Mouse (Mus musculus): Measurements from ENCODE around the gene Trpm3.
"Not testable (repeated sequence)": the region's sequence is repeated elsewhere in the genome, so short reads cannot be mapped to it uniquely, and the experiment has no call there.

Gene Trpm3

DNA sequence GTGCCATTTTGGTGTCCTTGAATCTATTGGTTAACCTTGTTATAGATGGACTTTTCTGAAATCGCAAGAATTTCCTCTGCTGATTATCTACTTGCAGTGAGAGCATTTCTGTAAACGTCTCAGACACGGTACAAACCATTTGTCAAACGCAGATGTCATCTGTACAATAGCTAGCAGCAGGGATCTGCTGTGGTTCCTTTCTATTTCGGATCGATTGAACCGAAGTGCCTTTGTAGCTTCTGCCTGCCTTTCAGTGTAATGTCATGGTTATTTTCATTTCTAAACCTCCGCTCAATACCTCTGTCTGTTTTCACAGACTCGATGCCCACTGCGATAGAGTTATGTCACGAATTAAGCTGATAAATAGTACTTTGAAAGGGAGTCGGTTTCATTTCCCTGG lies 708.9 kb downstream of the Trpm3 start:
- no peak for DNase-seq (ENCODE audit: low spot score in 2 of 2)

DNA sequence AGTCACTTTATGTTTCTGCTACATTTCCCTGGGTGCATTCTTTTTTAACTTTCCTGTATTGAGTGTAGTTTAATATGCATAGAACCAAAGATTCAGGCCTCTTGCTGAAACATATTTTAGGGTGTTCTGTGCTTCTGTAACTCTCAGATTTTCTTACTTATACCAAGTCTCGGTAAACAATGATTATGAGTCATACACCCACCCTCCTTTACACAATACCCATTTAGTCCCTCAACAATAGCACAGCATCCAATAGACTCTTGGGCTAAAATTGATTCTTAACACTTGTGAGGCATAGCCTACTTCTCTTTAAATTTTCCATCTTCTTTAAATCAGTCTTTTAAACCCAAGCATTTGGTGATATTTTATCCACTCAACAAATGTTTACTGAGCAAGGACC lies 709.4 kb downstream of the Trpm3 start:
- DNase-seq (ENCODE audit: low spot score in 2 of 2), result no peak

DNA sequence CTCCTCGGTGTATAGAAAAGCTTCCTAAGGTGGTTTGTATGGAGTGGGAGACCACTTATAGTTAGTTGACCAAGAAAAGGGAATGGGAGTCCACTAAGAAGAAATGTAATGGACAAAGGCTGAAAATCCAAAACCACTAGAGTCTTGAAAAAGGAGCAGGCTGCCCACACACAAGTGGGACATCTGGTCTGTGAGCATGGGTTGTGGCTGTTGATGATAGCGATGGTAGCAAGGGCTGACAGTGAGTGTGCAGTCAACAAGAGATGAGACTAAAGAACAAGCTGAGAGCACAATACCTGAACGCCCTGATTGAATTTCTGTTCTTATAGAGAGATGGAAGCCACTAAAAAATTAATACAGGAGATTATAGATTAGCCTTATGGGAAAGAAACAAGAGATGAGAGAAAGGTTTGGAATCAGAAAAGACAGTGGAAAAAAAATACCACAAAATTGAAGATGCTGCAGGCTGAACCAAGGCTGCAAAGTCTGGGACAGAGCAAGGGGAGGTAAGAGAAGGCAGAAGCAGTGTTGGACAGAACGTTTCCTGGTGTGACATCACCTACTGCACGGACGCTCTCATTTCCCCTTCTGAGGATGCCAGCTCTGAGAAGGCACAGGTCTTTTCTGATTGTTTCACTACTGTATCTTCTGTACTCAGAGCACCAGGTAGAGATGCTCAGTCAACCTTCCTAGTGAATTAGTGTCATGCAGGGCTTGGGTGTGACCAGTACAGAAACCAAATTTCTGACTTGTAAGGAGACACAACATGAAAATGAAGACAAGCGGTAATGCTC lies 710.1 kb downstream of the Trpm3 start:
- no peak for DNase-seq (ENCODE audit: low spot score in 2 of 2)

DNA sequence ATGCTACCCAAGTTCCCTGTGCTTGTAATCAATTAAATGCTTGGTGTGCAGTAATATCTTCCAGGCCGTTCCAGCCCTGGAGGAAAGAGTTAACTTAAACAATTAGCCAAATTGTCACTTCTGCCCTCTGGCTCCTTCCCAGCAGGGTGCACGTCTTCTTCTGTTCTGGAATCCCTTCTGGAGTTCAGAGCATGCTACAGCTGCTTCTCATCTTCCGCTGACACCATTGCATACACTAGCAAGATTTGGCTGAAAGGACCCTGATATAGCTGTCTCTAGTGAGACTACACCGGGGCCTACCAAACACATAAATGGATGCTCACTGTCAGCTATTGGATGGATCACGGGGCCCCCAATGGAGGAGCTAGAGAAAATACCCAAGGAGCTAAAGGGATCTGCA lies 712.6 kb downstream of the Trpm3 start:
- DNase-seq (ENCODE audit: low spot score in 2 of 2), result not testable (repeated sequence)

DNA sequence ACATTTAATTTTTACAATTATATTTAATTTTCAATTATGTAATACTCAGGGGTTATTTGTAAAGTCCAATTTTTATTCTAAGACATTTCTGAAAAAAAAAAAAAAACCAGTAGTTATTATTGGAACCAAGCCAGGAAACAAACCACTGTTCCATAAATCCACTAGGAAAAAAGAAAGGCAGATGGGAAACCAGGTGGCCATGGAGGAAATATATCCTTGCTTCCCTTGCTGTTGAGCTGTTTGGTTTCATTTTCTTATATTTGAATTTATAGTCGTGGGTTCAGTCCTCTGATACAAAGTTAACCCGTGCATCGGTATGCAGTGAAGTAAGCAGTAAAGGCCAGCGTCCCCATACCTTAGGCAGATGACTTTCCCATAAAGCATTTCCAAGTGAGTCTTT lies 720.8 kb downstream of the Trpm3 start:
- no peak for DNase-seq (ENCODE audit: low spot score in 2 of 2)

DNA sequence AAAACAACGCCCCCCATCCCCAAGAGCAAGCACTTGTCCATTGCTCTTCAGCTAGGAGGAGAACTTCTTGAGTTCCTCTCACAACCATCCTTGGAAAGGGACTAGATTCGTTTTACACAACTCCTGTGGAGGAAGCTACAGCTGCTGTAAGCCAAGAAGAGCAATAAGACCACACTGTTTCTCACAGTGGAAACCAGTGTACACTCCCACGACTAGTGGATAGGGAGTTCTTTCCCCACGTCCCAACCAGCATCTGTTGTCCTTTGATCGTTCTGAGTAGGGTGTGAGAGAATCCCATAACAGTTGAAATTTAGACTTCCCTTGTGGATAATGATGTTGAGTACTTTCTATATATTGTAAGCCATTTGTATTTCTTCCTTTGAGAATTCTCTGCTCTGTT lies 728.6 kb downstream of the Trpm3 start:
- no peak for DNase-seq (ENCODE audit: low spot score in 2 of 2)

DNA sequence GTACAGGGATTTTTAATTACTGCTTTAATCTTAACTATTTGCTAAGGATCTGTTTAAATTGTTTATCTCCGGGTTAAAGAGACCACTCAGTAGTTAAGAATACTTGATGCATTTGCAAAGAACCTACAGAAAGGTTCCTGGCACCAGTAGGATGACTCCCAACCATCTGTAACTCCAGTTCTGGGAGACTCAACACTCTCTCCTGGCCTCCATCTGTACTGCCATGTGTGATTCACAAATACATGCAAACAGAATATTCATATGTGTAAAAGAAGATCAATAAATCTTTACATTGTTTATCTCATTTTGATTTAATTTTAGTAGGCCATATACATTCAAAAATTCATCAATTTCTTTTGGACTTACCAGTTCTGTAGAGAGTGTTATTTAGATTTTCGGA lies 731.0 kb downstream of the Trpm3 start:
- DNase-seq (ENCODE audit: low spot score in 2 of 2), result no peak

DNA sequence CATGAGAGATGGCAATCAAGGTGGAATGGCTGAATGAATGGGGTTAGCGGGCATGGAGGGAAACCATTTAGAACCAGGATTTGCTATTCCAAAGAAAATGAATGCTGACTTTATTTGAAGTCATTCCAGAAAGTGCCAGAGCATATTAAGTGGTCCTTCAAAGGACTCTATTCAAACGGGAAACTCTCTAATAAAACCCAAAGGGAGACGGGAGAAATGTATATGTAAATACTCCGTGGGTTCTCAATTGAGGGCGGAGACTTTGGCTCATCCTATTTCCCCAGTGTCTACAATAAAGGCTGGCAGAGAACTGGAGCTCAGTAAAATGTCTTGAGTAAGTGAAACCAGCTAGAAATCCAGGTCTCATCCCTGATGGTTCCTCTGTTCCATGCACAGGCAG lies 733.6 kb downstream of the Trpm3 start:
- DNase-seq (ENCODE audit: low spot score in 2 of 2), result no peak

DNA sequence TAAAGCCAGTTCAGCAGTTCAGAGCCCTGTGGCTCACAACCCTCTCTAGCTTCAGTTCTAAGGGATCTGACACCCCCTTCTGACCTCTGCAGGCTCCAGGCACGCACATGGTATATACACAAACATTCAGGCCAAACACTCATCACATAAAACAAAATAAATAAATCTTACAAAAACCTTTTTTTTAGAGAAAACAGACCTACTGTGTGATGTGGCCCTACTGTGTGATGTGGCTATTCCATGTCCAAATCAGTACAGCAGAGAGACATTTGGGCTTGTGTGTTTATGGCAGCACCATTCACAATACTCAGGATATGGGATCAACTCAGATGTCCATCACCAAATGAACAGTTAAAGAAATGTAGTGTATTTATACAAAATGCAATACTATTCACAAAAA lies 741.4 kb downstream of the Trpm3 start:
- DNase-seq (ENCODE audit: low spot score in 2 of 2), result no peak

DNA sequence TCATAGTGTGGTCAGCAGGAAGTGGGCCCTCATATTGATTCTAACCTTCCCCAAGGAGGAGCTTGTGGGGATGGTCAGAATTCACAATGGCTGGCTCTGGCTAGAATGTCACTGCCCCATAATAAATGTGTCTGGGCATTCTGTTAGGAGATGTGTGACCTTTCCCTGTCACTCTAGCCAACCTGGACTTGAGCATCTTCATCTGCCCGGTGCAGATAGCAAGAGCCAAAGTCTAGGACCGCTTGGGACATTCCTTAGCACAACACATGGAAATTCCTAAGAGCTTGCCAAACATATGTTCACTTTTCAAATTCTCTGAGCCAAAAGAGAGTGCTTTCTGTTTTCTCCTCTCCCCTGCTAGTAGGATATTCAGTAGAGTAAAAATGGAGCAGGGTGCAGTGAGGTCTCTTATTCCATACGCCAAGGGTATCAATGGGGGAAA lies 743.8 kb downstream of the Trpm3 start:
- no peak for DNase-seq (ENCODE audit: low spot score in 2 of 2)

DNA sequence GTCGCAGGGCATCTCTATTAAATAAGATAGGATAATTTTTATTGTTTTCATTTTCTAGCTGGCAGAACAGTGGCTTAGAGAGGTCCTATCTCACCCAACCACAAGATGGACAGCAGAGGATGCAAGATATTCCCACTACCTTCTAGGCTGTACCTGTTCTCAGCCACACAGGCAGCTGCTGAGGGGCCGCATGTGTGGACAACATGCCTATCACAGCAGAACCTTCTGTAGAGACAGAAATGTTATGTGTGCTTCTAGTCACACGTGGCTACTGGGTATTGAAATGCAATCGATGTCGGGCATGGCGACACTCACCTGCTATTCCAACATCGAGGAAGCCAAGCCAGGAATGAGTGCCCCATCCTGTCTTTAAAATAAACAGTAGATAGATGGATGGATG lies 744.3 kb downstream of the Trpm3 start:
- DNase-seq (ENCODE audit: low spot score in 2 of 2), result no peak

DNA sequence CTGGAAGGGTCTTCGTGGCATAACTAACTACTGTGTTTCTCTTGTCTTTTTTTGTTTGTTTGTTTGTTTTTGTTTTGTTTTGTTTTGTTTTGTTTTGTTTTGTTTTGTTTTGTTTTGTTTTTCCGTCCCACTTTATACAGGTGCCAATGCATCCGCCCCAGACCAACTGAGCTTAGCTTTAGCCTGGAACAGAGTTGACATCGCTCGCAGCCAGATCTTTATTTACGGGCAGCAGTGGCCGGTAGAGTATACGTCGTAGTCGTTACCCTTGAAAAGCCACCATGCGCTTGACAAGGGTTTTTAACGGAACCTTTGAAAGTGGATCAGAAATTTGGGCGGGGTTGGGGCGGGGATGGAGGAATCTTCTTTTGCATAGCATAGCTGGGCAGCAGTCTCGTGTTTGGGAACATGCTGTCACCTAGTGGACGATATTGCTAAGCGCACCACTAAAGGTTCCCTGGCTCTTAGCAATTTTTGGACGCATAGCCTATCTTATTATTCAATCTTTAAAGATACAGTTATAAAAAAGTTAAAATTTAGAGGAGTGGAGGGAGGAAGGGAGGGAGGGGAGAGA lies 745.0 kb downstream of the Trpm3 start:
- DNase-seq (ENCODE audit: low spot score in 2 of 2), result peak in 1 of 2 experiments; percentile 58

DNA sequence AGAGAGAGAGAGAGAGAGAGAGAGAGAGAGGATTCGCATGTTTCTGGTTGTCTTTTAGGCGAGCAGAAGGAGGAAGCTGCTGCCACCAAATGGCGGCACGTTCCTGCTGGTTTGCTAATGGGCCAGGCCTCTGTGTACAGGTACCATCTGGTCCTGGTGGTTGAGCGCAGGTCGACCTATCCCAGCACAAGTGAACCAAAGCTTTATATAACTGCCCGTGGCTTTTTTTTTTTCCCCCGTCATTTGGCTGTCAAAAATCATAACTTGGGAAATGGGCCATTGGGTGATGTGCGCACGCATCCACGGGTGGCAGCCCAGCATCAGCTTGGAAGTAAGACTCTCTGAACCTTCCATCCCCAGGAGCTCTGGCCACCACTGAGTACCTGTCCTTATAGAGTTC lies 745.5 kb downstream of the Trpm3 start:
- DNase-seq (ENCODE audit: low spot score in 2 of 2), result peak in 1 of 2 experiments; percentile 39

DNA sequence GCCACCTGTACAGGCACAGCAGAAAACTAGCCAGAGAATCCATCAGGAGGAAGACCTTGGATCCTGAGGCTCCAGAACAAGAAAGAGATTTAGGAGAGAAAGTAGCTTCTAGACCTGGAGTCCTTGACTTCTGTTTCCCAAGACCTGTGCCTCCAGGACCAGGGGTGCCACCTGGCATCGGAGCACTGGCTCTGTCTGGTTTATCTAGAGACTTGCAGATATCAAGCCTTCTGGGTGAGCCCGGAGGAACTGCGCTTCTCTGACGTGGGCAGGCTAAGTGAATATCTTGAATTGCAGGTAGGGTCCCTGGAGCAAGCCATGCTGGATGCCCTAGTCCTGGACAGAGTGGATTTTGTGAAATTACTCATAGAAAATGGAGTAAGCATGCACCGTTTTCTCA lies 746.2 kb downstream of the Trpm3 start:
- DNase-seq (ENCODE audit: low spot score in 2 of 2), result no peak

DNA sequence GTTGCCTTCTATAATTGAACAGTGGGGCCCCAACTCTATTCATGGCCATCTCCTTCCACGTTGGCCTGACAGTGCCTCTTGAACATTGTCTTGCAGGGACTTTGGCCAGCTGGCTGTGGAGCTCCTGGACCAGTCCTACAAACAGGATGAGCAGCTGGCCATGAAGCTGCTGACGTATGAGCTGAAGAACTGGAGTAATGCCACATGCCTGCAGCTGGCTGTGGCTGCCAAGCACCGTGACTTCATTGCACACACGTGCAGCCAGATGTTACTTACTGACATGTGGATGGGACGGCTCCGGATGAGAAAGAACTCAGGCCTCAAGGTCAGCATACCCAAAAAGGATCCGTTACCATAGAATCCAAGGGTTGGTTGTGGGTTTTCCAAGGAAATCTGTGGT lies 763.0 kb downstream of the Trpm3 start:
- DNase-seq (ENCODE audit: low spot score in 2 of 2), result no peak

DNA sequence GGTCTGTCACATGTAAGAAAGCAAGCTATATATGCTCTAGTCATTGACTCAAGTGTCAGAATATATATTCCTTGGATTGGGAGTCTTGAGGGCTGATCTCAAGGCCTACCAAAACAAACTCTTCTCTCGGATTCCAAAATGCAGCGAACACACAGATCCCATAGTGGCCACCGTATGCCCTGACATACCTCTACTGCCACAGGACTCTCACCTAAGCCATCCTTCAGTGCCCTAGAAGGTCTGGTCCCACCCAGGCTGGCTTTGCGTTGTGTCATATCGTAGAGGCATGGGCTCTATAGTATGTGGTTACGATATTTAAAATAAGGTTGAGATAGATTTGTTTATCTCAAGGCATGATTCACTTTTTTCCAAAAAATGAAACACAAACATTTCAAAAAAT lies 763.5 kb downstream of the Trpm3 start:
- no peak for DNase-seq (ENCODE audit: low spot score in 2 of 2)

DNA sequence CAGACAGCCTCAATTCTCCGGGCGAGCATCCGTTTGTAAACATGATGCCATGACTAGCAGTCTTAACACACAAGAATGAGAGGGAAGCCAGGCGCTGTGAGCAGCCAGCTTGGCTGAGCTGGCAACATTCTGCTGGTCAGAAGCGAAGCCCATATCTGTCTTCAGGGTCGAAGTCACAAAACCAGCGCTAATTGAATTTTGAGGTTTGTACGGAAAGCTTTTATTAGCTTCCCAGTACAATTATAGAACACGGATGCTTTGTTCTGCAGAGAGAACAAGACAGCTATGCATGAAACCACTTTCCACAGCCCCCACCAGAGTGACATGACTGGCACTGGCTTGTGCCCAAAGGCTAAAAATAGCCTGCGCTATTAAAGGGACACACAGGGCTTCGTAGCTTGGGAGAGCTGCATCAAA lies 766.2 kb downstream of the Trpm3 start:
- DNase-seq (ENCODE audit: low spot score in 2 of 2), result peak; percentile 41 to 46

DNA sequence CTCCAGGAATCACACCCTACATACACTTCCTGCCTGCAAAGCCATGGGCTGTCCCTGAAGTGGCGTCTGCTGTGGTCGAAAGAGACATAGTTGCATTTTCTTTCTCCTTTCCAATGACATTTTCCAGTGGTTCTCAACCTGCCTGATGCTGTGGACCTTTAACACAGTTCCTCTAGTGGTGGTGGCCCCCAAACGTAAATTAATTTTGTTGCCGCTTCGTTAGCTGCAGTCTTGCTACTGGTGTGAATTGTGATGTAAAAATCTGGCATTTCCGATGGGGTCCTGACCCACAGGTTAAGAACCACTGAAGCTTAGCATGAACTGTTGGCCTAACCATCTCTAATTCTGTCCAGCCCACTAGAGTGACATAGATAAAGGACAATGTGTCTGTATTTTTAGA lies 771.8 kb downstream of the Trpm3 start:
- DNase-seq (ENCODE audit: low spot score in 2 of 2), result no peak

DNA sequence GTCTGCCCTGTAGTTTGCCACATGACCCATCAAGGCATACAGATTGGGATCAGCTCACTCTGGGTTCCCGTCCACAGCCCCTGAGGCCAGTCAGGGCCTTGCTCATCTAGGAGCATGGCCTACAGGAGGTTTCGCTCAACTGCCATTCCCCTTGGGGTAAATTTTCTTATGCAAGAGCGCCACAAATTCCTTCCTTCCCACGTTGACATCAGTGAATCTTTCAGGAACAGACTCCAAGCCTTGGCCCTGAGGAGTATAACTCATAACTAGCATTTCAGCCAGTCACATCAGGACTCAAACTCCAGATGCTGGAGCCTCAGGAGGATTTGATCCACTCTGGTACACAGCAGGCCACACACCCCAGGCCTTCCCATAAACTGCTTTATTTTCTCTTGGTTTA lies 774.1 kb downstream of the Trpm3 start:
- no peak for DNase-seq (ENCODE audit: low spot score in 2 of 2)

DNA sequence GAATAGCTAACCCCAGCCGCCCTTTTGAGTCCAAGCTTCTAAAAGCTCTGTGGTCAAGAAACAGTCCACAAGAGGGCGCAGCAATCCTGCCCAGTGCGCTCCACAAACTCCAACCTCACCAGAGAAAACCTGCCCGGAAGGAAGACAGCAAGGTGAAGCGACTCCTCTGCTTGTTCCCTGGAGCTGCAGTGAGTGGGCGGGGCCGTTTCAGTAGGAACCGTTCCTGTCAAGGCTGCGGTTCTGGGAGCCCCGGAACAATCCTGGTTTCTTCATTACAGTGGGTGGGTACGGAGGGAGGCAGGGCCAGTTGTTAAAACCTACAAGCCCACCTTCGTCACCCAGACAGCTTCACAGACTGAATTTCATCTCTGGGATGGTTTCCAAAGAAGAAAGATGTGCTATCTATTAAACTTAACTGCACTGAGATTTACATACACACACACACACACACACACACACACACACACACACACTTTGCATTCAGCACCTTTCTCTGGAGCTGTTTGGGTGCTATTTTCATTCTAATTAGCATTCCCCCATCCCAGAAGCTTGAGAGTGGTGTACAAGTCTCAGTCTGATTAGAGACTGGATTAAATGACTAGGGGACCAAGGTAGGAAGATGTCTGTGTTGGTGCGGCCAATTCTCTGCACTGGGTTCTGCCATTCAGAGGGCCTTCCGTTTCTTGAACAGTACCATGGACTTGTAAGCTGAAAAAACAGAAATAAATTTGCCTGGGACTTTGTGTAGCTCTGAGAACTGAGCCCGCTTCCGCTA lies 777.2 kb downstream of the Trpm3 start:
- DNase-seq (ENCODE audit: low spot score in 2 of 2), result peak; percentile 80 to 81

DNA sequence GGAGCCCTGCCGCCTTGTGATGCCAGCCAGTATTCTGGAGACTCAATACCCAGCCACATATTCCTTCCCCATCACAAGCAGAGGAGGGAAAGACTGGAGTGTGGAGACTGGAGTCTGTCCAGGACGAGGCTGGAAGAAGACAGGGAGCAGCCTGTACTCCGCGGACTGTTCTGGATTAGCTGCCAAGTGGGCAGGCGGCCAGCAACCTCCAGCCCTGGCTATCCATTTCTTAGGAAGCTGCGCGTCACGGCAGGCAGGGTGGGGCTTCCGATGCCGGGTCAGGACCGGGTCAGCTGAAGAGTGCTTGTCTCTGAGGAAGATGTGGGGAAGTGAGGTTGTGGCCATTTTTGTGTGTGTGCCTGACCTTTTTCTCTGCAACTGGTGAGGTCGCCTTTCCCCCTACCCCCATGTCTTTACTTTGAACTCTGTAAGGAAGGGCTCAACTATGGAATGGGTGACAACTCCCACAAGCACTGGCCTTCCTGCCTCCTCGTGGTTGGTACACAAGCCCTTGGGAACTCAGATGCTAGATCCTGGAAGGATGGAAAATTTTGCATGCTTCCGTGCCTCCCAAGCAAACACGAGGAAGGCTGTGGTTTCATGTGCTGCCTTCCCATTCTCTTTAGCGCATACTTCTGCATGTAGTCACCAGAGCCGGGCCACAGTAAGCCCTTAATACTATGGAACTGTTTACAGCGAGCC lies 777.9 kb downstream of the Trpm3 start:
- DNase-seq (ENCODE audit: low spot score in 2 of 2), result peak; percentile 91 to 92

DNA sequence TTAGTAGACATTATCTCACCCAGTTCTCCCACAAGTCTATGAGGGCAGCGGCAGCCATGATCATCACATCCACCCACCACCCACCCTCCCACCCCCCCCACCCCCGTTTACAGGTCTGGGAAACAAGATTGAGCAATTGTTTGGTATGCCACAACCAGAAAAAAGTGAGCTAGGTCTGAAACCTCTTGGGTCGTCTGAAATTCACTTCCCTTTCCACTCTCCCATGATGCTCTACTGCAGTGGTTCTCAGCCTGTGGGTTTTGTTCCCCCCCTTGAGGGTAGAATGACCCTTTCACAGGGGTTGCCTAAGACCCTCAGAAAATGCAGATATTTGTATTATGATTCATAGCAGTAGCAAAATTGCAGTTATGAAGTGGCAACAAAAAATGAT lies 778.5 kb downstream of the Trpm3 start:
- no peak for DNase-seq (ENCODE audit: low spot score in 2 of 2)
